Mouse (Mus musculus) CD8-positive naive resting alpha-beta T cell, adult 2 months (primary cell): ENCODE results near the gene Stk10.

Experiments
- DNase-seq, 2 experiments: peaks; one replicate each; pipeline ENCODE4 v3.0.0; 2022; ENCODE audit warnings: low read depth in 2 of 2, low spot score in 2 of 2

Gene Stk10

DNA sequence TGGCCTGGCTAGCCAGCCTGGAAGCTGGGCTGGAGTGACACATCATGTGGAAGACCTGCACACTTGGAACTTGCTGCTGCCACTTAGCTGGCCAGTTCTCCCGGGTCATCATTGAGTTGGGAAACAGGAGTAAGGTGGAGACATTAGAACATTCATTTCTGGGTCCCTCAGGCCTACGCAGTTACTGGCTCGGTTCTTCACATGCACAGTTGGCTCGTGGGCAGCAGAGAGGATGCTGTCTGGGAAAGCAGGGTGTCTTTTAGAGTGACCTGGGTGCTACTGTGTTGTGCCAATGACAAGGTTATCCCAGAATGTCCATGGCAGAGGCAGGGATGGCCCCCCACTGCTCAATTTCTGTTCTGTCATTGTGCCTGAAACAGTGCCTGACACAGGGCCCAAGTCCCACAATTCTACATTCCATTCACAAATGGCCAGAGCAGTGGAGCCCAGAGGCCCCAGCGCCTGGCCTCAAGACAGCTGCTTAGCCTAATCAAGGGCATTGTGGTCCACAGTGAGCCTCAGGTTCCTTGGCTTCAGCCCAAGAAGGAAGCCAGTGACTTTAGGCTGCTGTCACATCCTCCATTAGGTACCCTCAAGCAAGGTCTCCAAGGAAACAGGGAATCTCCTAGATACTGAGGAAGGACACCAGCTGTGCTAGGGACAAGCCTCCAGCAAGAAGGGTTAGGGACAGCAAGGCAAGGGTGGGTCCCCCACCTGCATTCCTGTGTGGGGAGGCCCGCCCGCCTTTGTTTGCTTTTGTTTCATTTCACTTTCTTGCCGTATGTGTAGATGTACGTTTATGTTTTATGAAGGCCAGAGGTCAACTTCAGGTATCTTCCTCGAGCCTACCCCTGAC is 34.1 kb downstream of the Stk10 start:
- DNase-seq: no peak

DNA sequence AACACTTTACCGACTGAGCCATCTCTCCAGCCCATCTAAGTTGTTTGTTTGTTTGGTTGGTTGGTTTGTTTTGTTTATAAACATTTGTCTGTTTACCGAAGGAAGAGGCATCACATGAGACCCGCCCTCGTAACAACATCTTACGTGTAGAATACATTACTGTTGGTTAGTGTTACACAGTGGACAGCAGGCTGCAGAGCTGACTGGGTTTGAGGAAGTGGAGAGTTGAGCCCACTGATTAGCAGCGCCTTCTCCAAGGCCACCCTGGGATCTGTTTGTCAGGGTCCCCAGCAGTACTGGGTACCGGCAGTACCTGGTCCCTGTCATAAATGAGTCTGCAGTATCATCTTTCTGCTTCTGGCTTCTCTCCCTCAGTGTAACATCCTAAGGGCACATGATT is 35.0 kb downstream of the Stk10 start:
- DNase-seq: no peak

DNA sequence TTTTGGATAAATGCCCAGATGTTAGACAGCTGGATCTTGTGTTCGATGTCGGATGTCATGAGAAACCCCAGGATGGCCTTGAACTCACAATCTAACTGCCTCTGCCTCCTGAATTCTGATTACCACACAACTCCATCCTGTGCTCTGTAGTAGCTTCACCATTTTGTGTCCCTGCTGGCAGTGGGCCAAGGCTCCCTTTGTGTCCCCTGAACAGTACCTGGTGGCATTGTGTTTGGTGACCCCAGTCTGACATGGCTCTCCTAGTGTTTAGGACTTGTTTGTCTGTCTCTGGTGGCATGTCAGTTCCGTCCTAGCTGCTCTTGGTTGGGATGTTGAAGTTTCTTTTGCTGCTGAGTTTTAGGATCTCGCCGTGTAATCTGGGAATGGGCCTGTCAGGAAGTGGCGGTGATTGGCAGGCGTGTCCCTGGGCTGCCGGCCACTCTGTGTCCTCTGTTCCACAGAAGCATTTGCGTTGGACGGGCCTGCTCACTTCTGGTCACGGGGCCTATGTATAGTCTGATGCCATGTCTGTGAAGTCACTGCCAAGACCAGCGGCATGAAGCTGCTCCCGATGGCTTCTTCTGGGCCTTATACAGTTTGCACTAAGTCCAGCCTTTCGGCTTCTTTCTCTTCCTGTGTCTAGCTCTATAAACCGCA is 35.7 kb downstream of the Stk10 start:
- DNase-seq: no peak

DNA sequence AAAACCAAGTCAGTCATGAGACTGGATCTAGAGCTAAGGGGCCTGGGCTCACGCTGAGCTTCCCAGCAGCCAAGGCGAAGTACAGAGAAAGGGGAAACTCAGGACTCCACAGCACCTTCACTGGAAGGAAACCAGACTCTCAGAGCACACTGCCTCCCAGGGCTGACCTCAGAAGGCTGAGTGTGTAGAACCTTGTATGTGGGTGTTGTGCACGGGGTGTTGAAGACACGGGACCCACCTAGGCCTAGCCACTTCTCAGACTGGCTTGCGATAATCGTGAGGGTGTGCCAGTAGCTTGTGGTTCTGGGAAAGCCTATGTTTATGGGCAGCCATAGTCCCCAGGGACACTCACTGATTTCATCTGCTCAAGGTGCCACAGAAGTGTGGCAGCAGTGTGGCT is 38.0 kb downstream of the Stk10 start:
- DNase-seq: no peak

DNA sequence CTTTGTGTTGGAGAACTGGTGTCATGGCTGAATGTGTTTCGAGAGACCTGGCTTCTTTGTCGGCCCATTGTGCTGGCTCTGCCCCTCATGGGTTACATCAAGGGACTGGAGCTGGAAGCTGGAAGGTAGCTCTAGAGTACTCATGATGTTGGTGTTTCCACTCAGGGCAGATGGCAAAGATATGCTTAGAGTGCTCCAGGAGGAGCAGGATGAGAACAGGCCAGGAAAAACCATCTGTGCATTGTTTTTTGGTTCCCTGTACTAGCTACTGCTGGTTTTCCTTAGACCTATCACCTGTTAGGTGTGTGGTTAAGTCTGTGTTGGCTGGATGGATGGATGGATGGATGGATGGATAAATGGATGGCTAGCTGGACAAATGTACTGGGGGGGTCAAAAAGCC is 40.6 kb downstream of the Stk10 start:
- DNase-seq: no peak

DNA sequence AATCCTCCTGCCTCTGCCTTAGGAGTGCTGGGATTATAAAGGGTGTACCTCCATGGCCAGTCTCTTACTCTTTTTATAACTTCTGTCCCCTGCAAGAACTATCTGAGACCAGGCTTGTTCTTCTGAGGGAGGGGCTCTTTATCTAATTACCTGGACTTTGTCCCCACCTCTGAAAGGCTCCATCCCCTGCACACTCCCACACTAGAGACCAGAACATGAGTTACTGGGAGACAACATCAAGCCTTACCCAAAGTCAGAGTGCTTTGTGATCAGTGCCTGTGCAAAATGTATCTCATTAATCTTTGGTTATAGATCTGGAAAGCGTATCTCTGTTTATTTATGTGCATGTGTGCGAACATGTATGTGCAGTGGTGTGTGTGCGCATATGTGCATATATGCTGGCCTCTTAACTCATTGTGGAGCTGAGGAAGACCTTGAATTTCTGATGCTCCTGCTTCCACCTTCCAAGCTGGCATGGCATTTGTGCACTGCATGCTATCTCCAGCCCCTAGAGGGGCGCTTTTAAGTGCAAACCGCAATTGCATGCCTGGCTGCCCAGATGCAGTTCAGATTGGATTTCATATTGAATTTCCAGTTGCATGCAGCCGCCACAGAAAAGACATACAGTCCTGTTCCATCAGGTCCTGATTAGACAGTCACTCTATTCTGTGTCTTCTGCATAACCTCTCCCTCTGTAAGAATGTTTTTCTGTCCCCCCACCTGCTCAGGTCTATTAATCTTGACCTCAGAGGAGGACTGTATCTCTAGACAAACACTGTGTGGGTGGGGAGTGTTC is 43.1 kb downstream of the Stk10 start:
- no peak for DNase-seq

DNA sequence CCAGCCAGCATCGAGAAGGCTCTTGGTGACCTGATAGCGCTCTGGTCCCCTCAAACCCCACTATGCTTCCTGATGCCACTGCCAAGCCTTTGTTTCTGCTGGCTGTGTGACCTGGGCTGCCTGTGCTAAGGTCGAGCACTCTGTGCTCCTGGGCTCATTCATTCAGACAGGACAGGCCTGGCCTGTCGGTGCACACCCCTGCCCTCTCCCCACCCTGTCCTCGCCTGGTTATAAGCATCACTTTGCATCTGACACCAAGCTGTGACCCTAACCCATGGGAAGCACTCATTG is 43.6 kb downstream of the Stk10 start:
- DNase-seq: no peak

DNA sequence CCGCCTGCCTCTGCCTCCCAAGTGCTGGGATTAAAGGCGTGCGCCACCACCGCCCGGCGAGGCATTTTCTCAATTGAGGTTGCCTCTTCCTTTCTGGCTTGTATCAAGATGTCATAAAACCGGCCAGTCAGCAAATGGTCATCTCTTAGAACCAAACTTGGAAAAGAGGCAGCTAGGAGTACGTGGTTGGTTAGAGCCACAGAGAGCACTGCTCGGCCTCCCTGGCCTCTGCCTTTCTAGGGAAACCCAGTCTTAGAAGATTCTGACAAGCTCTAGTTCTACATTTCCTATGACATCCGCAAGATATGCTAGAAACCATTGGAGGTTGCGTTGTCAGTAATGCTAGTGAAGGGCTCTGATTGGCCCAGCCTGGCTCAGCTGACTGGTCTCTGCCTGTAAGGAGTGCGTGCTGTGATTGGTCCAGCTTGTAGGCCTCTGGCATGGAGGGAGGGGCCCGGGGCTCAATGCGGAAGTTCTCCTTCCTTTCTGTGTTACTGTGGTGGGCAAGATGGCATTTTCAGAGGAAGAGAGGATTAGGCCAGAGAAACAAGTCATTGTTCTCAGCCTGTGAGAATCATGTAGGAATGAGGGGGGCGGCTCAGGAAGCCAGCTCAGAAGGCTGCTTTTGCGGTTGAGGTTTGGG is 47.3 kb downstream of the Stk10 start:
- peak; percentile 65 to 71 for DNase-seq

DNA sequence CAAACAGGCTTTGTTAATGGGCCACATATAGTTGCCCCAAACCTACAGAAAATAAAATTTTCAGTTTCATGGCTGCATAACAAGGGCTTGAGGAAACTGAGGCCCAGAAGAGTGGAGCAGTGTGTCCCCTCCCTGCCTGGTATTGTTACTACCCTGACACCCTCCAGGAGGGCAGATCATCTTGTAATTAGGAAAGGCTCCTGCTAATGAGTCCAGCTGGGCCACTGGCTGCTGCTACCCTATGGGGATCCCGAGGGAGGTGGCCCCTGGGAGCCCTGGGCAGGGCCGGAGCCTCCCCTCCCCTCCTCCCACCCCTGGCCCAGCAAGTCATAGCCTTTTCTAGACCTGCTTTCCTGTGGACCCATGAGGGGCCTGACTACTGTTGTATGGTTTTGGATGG is 47.9 kb downstream of the Stk10 start:
- DNase-seq: no peak

DNA sequence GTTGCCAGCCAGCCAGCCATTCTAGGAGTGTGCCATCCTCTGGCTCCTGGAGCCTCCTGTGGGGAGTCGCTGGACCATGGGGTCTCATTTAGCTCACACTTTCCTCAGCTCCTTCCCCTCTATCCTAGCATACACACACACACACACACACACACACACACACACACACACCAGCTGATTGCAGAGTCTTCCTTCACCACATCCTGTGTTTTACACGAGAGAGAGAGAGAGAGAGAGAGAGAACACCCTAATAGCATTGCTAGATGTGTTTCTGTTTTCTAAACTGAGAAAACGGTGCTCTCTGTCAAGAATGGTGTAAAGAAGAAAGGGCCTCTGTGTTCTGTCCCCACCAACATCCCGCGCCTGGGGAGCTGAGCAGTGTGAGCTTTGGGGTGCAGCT is 49.7 kb downstream of the Stk10 start:
- DNase-seq: peak; percentile 58 to 77

DNA sequence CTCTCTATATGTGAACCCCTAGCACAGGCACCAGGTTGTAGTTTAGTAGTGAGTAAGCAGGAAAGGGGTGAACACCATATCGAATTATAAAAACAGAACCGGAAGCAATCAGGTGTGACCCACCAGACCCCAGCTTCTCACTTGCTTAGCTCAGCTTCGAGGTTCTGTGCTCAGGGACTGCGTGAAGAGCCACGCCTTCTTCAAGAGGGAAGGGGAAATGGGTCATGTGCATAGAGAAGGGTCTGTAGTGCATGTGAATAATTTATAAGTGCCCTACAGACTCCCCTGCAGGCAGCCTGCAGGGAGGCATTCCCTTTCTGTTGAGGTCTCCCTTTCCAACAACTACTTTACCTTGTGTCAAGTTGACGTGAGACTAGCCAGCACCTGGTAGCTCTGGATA is 52.9 kb downstream of the Stk10 start:
- no peak for DNase-seq

DNA sequence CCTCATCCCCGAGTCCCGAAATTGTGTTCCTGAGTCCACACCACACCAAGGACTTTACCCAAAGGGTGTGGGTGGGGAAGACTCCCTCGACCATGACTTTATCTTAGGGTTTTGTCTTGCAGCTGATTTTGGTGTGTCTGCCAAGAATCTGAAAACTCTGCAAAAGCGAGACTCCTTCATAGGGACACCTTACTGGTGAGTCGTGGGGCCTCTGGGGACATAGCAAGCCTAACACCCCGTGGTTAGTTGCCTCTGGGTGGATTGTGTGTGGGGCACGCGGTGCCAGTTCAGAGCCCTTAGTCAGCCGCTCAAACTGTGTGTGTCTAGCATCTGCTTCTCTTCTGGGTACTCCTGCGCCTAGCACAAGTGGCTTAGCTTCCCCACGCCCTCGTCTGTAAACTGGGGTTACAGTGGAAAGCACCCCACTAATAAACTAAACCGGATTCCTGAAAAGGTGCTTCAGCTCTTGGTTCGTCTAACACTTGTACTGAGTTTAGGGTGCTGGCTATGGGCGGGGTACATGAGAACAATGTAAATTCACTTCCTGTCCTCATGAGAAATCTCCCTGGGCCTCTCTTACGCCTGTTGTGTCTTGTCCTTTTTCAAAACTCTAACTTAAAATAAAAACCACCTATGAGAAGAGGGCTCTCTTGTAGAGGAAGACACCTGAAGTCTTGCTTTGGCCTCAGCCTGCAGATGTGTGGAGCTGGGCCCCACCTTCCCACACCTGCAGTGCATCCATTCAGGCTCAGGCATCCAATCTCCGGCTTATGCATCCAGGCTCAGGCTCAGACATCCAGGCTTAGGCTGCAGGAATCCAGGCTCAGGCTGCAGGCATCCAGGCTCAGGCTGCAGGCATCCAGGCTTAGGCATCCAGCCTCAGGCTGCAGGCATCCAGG is 54.3 kb downstream of the Stk10 start:
- peak in 1 of 2 experiments; percentile 39 for DNase-seq

DNA sequence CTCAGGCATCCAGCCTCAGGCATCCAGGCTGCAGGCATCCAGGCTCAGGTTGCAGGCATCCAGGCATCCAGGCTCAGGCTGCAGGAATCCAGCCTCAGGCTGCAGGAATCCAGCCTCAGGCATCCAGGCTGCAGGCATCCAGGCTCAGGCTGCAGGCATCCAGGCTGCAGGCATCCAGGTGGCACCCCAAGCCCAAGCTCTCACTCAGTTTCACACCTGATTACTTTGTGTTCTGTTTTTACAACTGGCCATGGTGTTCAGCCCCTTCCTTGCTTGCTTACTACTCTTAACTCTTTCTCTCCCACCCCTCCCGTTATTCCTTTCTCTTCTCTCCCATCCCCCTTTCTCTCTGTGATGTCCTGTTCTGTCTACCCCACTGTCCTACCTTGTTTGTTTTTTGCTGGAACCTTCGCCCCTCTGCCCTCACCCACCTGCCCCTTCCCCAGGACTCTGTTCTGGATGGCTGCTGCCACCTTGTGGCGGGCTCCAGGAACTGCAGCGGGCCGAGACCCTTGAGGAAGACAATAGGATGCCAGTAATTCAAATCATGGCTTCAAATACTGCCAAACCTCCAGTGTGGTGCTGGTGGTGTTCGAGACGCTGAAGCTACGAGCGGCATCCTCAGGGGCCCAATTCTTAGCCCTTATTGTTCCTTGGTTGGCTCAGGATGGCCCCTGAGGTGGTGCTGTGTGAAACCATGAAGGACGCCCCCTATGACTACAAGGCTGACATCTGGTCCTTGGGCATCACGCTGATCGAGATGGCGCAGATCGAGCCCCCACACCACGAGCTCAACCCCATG is 55.2 kb downstream of the Stk10 start:
- DNase-seq: peak; percentile 64 to 74

DNA sequence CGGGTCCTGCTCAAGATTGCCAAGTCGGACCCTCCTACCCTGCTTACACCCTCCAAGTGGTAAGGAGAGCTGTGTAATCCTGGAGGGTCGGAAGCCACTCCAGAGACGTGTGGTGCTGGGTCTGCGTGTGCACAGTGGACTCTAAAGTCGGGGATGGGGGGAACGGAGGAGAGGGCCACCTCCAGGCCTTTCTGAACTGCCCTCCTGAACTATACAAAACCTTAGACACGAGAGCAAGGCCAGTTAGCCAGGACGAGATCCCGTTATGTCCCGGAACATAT is 55.7 kb downstream of the Stk10 start:
- DNase-seq: no peak

DNA sequence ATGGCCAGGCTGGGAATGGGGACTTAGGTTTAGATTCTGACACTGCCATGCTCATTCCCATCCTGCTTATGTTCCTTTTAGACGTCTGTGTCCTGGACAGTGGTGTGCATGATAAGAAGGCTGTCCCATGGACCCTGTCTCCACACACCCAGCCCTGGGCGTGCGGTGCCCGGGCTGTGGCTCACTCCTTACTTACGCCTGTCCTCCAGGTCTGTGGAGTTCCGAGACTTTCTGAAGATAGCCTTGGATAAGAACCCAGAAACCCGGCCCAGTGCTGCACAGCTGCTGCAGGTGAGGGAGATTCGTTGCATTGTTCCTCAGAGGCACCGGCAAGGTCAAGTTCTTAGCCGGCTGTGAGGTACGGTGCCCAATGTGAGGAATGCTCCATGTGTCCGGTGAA is 56.1 kb downstream of the Stk10 start:
- DNase-seq: no peak

DNA sequence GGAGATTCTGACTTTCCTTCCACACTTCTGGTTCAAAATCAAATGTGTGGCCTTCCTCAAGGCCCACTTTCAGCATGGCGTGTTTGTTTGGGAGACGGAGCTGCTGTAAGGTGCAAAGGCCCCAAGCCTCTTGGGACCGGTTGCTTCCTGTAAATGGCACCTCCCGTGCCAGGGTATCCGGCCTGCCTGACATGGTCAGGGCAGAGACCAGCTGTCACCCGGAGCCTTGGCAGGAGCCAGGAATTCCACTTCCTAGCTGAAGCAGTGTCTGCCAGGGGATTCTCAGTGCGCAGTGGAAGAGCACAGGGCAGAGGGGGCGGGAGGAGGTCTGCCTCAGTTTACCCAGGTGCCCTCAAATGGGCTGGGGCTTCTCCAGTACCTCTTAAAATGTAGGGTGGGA is 56.7 kb downstream of the Stk10 start:
- DNase-seq: no peak

DNA sequence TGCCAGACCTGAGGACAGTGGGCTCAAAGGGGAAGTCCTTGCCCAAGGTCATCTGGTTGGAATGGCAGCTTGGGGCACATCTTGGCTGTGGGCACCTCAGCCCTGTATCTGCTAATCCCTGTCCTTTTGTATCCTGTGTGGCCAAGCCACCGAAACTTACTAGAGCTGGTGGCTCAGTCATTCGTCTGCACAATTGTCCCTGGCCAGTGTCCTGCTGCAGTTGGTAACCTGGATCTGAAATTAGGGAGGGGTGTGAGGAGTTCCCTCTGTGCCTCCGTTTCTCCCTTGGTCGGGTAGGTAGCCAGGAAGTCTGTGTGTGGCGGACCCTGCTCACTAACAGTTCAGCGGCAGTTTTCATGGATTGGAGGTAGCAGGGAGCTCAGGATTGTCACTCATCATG is 57.1 kb downstream of the Stk10 start:
- DNase-seq: no peak

DNA sequence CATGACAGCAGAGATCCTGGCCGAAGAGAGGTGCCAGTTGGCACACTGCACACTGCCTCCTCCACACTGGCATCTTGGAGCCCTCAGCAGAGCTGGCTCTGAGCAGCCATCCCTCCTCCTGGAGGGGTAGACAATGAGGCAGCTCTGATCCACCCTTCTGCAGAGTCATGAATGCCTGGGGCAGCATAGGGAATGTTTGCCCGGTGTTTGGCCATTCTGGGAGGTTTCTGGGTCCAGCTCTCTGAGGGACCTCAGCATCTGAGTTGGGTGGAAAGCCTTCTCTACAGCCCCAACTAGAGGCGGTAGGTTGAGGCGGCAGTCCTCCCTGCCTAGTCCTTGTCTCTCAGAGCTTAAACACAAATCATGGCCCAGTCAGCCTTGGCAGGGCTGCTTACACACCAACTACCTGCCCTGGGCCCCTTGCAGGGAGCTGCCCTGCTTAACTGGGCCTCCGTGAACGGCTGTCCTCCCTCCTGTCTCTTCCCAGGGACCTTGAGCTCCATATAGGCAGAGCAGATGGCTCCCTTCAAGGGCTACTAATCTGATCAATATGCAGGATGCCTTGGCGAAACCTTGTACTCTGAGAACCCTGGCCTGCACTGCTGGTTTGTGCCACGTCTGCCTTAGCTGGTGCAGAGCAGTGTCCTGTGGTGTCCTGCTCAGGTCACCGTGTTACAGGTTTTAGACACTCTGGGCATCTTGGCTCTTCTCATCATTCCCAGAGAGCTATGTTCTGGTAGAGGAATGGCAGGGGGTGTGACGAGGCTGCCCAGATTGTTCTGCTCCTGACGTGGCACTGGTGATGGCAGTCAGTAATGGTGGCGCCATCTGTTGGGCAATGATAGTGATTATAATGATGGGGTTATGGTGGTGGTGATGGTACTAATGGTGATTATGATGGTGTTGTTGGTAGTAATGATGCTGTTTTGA is 59.1 kb downstream of the Stk10 start:
- DNase-seq: no peak

DNA sequence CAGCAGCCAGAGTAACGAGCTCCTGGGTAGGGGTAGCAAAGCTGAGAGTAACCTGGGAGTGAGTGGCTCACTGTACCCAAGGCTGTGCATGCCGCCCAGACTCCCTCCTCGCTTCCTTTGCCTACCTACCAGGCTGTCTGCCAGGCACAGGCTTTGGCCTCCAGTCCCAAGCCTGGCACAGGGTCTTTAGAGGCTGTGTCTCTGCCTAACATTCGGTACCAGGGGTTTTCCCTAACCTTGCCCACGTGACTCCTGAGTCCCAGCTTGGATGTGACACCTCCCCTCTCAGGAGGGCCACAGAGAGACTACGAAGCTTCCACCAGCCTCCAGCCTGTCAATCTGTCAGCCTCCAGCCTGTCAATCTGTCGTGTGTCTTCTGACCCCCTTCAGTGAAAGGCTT is 60.0 kb downstream of the Stk10 start:
- no peak for DNase-seq
